Mouse (Mus musculus) cerebellum, adult 2 months (tissue): ENCODE measurements around the gene Sik1.

Experiments
- CTCF ChIP-seq: fragments of 200-500 bp; IDR thresholded peaks from 2 replicates; pipeline ENCODE4 v1.5.1; 2011; ENCODE audit warnings: low read depth, mild to moderate bottlenecking, control low read depth, low read length, moderate library complexity, borderline replicate concordance; ENCODE audit not compliant: insufficient read depth
- POLR2A ChIP-seq: fragments of 200-500 bp; IDR thresholded peaks from 2 replicates; pipeline ENCODE4 v1.6.1; 2011; ENCODE audit warnings: low read length, control low read depth, borderline replicate concordance; ENCODE audit not compliant: insufficient read depth

DNA sequence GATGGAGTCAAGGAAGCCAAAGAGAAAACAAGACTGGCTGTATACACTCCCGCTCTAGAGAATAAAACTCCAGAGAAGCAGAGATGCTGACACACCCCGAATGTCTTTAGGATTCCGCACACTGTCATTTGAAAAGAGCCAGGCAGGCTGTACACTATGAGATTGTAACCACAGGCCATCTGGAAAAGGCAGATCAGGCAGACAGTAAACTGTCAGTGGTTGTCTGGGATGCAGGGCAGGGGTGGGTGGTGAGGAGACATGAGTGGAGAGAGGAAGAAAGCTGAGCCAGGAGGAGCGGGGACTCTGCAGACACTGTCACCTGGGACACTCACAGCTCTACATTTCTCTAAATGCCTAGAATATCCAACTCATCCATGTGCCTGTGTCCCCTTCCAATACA, 36.3 kb upstream of the Sik1 start:
- TF ChIP-seq CTCF (no peak), POLR2A (no peak)
